Mouse (Mus musculus) bone marrow, adult 2 months (tissue): ENCODE data around the gene Apc2.

Experiments used
- CTCF ChIP-seq: fragments of 200-500 bp; IDR thresholded peaks from 2 replicates; pipeline ENCODE4 v1.5.1; 2011; ENCODE audit warnings: low read length, control low read depth; ENCODE audit not compliant: control insufficient read depth, insufficient read depth
- POLR2A ChIP-seq: fragments of 200-500 bp; IDR thresholded peaks from 2 replicates; pipeline ENCODE4 v1.6.1; 2011; ENCODE audit warnings: low read depth, mild to moderate bottlenecking, control low read depth, low read length, borderline replicate concordance; ENCODE audit not compliant: control insufficient read depth

GRCm38 (mm10) chr10:80316359-80316781, 20.6 kb downstream of the Apc2 start:
- TF ChIP-seq CTCF: no peak
- TF ChIP-seq POLR2A: no peak; the same call in 1 of the 2 replicates
